Mouse (Mus musculus): Measurements from ENCODE around the gene Klhl6. TPM values are rescaled to one million over a fixed set of nuclear protein-coding genes. Genes with fewer than 3 reads are reported as not detected.

Klhl6 gene
- total and polyA plus RNA-seq, 2 experiments from 2014 or later, result 8.0 to 14.9 TPM

GRCm38 (mm10) chr16:19977282-19977681 is 5.6 kb downstream of the Klhl6 start:
- H3K4me3 ChIP-seq (ENCODE audit: low read depth, low read length), result no peak overlapping the region
- H3K27me3 ChIP-seq (ENCODE audit: control insufficient read depth, insufficient read depth, low read length), result no peaks in the 10 kb centered on the region
- 61% methylated on average over 5 of the region's 5 CpGs for WGBS
- peaks cover 12% of the 10 kb centered on the region; the same call in 1 of the 2 replicates for H3K4me1 ChIP-seq (ENCODE audit: control insufficient read depth, insufficient read depth)
- H3K9ac ChIP-seq (replicated peaks; ENCODE audit: low read depth, low read length), result no peak overlapping the region
- no peak overlapping the region for H3K27ac ChIP-seq (ENCODE audit: low read depth)
- H3K4me2 ChIP-seq (ENCODE audit: low read depth, low read length), result no peak overlapping the region
- ATAC-seq (ENCODE audit: insufficient read depth, low read depth) (no peak), DNase-seq (ENCODE audit: low spot score) (no peak)
- TF ChIP-seq EP300 (IDR thresholded peaks at IDR 0.05; ENCODE audit: low read depth) (no peak), CTCF (IDR thresholded peaks at IDR 0.05; ENCODE audit: low read depth) (no peak)
- H3K36me3 ChIP-seq (replicated peaks; ENCODE audit: control insufficient read depth, insufficient read depth, low read length), result 0 out of 2 replicates have a peak, but pooled peaks cover 3% of the 10 kb centered on the region
- no peaks in the 10 kb centered on the region for H3K9me3 ChIP-seq (replicated peaks; ENCODE audit: control insufficient read depth, low read length)

DNA sequence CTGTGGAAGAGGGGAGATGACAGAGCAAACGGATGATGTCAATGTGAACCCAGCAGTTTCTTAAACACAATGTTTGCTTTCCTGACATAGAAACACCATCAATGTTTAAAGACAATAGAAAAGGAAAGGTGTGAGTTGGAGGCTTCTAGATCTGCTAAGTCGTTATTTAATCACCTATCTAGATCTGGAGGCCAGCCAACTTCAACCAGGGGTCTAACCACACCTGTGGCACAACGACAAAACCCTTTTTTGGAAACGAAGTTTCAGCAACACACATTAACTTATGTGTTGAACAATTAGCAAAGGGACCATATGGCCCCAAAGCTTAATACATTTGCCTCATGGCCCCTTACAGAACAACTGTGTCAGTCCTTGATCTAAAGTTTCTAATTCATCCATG is 6.0 kb downstream of the Klhl6 start:
- WGBS, result 58% methylated on average over 4 of the region's 4 CpGs
- no peak overlapping the region for H3K9ac ChIP-seq (replicated peaks; ENCODE audit: low read depth, low read length)
- no peak overlapping the region for H3K27ac ChIP-seq (ENCODE audit: low read depth)
- H3K9me3 ChIP-seq (replicated peaks; ENCODE audit: control insufficient read depth, low read length), result no peaks in the 10 kb centered on the region
- H3K4me3 ChIP-seq (ENCODE audit: low read depth, low read length), result no peak overlapping the region
- H3K27me3 ChIP-seq (ENCODE audit: control insufficient read depth, insufficient read depth, low read length), result no peaks in the 10 kb centered on the region
- no peak overlapping the region for H3K4me2 ChIP-seq (ENCODE audit: low read depth, low read length)
- ATAC-seq (ENCODE audit: insufficient read depth, low read depth) (no peak), DNase-seq (ENCODE audit: low spot score) (no peak)
- H3K36me3 ChIP-seq (replicated peaks; ENCODE audit: control insufficient read depth, insufficient read depth, low read length), result 0 out of 2 replicates have a peak, but pooled peaks cover 8% of the 10 kb centered on the region
- no peak for TF ChIP-seq EP300 (IDR thresholded peaks at IDR 0.05; ENCODE audit: low read depth)
- no peak for TF ChIP-seq CTCF (IDR thresholded peaks at IDR 0.05; ENCODE audit: low read depth)
- H3K4me1 ChIP-seq (ENCODE audit: control insufficient read depth, insufficient read depth), result peaks cover 9% of the 10 kb centered on the region; the same call in 1 of the 2 replicates

- Histone ChIP-seq H3K36me3 (replicated peaks; ENCODE audit: control insufficient read depth, insufficient read depth, low read length) (0 out of 2 replicates have a peak, but pooled peaks cover 8% of the 10 kb centered on the region), H3K27me3 (ENCODE audit: control insufficient read depth, insufficient read depth, low read length) (no peaks in the 10 kb centered on the region), H3K27ac (ENCODE audit: low read depth) (no peak overlapping the region), H3K9me3 (replicated peaks; ENCODE audit: control insufficient read depth, low read length) (no peaks in the 10 kb centered on the region), H3K4me2 (ENCODE audit: low read depth, low read length) (no peak overlapping the region), H3K4me3 (ENCODE audit: low read depth, low read length) (no peak overlapping the region), H3K4me1 (ENCODE audit: control insufficient read depth, insufficient read depth) (peaks cover 4% of the 10 kb centered on the region; the same call in 1 of the 2 replicates), H3K9ac (replicated peaks; ENCODE audit: low read depth, low read length) (no peak overlapping the region)
- TF ChIP-seq EP300 (IDR thresholded peaks at IDR 0.05; ENCODE audit: low read depth), result no peak
- no peak for TF ChIP-seq CTCF (IDR thresholded peaks at IDR 0.05; ENCODE audit: low read depth)
- no peak for ATAC-seq (ENCODE audit: insufficient read depth, low read depth)
- DNase-seq (ENCODE audit: low spot score), result no peak
- WGBS, result 60% methylated on average over 4 of the region's 4 CpGs
These were observed 7.4 kb downstream of the Klhl6 start for GRCm38 (mm10) chr16:19975432-19975831.

DNA sequence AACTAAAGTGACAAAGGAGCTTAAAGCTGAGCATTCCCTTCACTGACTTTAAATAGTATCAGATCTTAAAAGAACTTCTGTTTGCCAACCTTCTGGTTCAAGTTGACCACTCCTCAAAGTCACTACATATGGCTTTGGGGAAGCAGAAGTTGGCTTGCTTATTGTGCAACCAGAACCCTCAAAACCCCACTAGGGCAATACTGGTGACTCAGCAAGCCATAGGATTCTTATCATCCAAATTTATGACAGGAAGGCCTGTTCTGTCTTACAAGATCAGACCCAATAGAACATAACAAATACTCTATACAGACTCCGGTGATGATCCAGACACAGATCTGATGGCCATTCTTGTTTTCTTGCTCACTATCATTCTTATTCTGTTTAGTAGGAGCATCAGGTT is 9.4 kb downstream of the Klhl6 start:
- Histone ChIP-seq H3K9ac (replicated peaks; ENCODE audit: low read depth, low read length) (no peak overlapping the region), H3K4me1 (ENCODE audit: control insufficient read depth, insufficient read depth) (no peaks in the 10 kb centered on the region), H3K4me3 (ENCODE audit: low read depth, low read length) (no peak overlapping the region), H3K36me3 (replicated peaks; ENCODE audit: control insufficient read depth, insufficient read depth, low read length) (0 out of 2 replicates have a peak, but pooled peaks cover 8% of the 10 kb centered on the region), H3K27me3 (ENCODE audit: control insufficient read depth, insufficient read depth, low read length) (no peaks in the 10 kb centered on the region), H3K27ac (ENCODE audit: low read depth) (no peak overlapping the region), H3K9me3 (replicated peaks; ENCODE audit: control insufficient read depth, low read length) (no peaks in the 10 kb centered on the region), H3K4me2 (ENCODE audit: low read depth, low read length) (no peak overlapping the region)
- TF ChIP-seq CTCF (IDR thresholded peaks at IDR 0.05; ENCODE audit: low read depth) (no peak), EP300 (IDR thresholded peaks at IDR 0.05; ENCODE audit: low read depth) (no peak)
- ATAC-seq (ENCODE audit: insufficient read depth, low read depth) (no peak), DNase-seq (ENCODE audit: low spot score) (no peak)
- WGBS, result 81% methylated on average over 1 of the region's 1 CpGs

DNA sequence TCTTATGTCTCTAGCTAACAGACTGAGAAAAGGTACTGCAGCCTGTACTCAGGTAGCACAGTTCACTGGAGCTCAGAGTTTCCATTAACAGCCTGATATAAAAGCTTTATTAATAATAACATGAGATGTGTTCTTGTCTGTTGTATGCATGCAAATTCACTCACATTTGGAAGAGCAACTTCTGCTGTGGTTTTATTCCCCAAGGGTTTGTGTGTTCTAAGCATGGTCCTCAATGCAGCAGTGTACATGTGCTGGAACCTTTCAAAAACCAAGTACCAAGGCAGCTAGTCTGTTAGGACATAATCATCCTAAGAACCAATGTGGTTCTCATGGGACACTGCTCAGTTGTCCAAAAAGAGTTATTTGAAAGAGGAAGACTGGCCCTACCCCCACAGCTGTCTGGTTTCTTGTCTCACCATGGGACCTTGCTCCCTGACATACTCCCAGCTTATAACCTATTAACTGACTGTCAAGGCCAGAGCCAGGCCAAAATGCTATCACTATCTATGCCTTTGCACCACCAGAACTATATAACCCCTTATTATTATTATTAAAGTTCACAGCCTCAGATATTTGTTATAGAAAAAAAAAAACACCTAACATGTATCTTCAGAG is 10.0 kb downstream of the Klhl6 start:
- ATAC-seq (ENCODE audit: insufficient read depth, low read depth), result no peak

GRCm38 (mm10) chr16:19969506-19969905 is 13.3 kb downstream of the Klhl6 start:
- 65% methylated on average over 5 of the region's 5 CpGs for WGBS
- TF ChIP-seq EP300 (IDR thresholded peaks at IDR 0.05; ENCODE audit: low read depth) (no peak), CTCF (IDR thresholded peaks at IDR 0.05; ENCODE audit: low read depth) (no peak)
- no peak for DNase-seq (ENCODE audit: low spot score)
- Histone ChIP-seq H3K9ac (replicated peaks; ENCODE audit: low read depth, low read length) (no peak overlapping the region), H3K4me1 (ENCODE audit: control insufficient read depth, insufficient read depth) (no peaks in the 10 kb centered on the region), H3K9me3 (replicated peaks; ENCODE audit: control insufficient read depth, low read length) (no peaks in the 10 kb centered on the region), H3K4me2 (ENCODE audit: low read depth, low read length) (no peak overlapping the region), H3K4me3 (ENCODE audit: low read depth, low read length) (no peak overlapping the region), H3K27ac (ENCODE audit: low read depth) (no peak overlapping the region), H3K36me3 (replicated peaks; ENCODE audit: control insufficient read depth, insufficient read depth, low read length) (peaks cover 15% of the 10 kb centered on the region), H3K27me3 (ENCODE audit: control insufficient read depth, insufficient read depth, low read length) (no peaks in the 10 kb centered on the region)
- ATAC-seq (ENCODE audit: insufficient read depth, low read depth), result no peak

More for the DNA sequence above, 10.0 kb downstream of the Klhl6 start:
- no peaks in the 10 kb centered on the region for H3K27me3 ChIP-seq (ENCODE audit: control insufficient read depth, insufficient read depth, low read length)
- H3K9me3 ChIP-seq (replicated peaks; ENCODE audit: control insufficient read depth, low read length), result no peaks in the 10 kb centered on the region
- H3K4me2 ChIP-seq (ENCODE audit: low read depth, low read length), result no peak overlapping the region
- DNase-seq (ENCODE audit: low spot score), result no peak
- no peak overlapping the region for H3K27ac ChIP-seq (ENCODE audit: low read depth)
- no peak overlapping the region for H3K9ac ChIP-seq (replicated peaks; ENCODE audit: low read depth, low read length)
- no peak overlapping the region for H3K4me3 ChIP-seq (ENCODE audit: low read depth, low read length)
- H3K36me3 ChIP-seq (replicated peaks; ENCODE audit: control insufficient read depth, insufficient read depth, low read length), result 0 out of 2 replicates have a peak, but pooled peaks cover 8% of the 10 kb centered on the region
- H3K4me1 ChIP-seq (ENCODE audit: control insufficient read depth, insufficient read depth), result no peaks in the 10 kb centered on the region
- TF ChIP-seq EP300 (IDR thresholded peaks at IDR 0.05; ENCODE audit: low read depth) (no peak), CTCF (IDR thresholded peaks at IDR 0.05; ENCODE audit: low read depth) (no peak)
